Mouse (Mus musculus) spleen, postnatal 36 days (tissue): Measurements from ENCODE around the gene M1ap.

ENCODE experiments used
- DNase-seq, 2 experiments: peaks; one replicate each; pipeline ENCODE4 v3.0.0; 2022; ENCODE audit warnings: low spot score in 2 of 2, mixed read lengths in 1 of 2

Gene M1ap

GRCm38 (mm10) chr6:83033249-83034185 lies 86.8 kb downstream of the M1ap start, which contains the start of the genes Dok1 and Loxl3:
Gene Dok1, minus strand, starts transcription at chr6:83033471.
Gene Loxl3, plus strand, starts transcription at chr6:83034173.
- peak; percentile 64 to 72 for DNase-seq

- no peak for DNase-seq
Measured at GRCm38 (mm10) chr6:83034463-83035055, 87.9 kb downstream of the M1ap start.

DNA sequence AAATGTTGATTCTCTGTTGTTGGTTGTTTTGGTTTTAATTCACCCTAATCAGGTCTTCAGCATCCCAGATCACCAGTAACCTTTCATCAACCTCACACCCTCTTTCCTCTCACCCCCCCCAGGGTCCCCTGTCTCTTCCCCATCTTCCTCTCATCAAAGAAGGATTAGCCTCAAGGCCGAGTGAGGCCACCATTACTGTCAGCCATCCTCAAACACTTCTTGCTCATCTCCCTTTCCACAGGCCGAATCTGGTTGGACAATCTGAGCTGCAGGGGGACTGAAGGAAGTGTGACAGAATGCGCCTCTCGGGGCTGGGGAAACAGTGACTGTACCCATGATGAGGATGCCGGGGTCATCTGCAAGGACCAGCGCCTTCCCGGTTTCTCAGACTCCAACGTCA lies 90.5 kb downstream of the M1ap start:
- no peak for DNase-seq

DNA sequence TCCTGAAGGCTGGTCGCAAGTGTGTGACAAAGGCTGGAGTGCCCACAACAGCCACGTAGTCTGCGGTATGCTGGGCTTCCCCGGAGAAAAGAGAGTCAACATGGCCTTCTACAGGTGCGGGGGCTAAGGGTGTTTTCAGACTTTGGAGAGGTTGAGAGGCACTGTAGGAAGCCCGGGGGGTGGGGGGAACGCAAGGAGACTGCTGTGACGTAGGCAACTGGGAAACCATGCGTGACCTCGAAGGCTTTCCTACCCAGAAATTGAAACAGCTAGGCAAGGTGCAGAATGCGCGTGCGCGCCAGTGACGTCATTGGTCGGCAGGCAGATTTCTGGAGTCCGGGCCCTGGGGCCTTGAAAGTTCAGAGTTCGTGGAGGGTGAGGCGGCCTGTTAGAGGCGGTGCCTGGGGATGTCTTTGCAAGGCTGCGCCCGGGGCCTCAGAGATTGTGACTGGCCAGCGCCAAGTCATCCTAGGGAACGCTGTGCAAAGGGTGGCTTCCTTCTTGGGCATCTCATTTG lies 91.9 kb downstream of the M1ap start:
- peak; percentile 91 to 95 for DNase-seq

DNA sequence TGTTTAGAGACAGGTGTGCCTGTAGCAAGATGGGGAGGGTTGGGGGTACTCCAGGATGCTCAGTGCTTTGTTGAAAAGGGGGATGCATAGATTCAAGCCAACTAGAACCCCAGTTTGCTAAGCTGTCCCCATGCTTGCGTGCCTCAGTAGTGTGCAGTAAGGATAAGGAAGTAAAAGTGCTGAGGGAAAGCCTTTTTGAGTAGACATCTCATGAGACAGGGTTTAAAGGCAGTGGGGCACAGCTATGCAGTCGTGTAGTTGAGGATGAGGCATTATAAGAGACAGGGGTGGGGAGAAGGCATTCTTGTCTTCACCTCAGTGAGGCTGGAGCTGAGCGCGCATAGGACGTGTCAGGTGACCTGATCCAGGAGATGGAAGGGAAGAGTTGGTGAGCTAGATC lies 93.9 kb downstream of the M1ap start:
- DNase-seq = no peak

DNA sequence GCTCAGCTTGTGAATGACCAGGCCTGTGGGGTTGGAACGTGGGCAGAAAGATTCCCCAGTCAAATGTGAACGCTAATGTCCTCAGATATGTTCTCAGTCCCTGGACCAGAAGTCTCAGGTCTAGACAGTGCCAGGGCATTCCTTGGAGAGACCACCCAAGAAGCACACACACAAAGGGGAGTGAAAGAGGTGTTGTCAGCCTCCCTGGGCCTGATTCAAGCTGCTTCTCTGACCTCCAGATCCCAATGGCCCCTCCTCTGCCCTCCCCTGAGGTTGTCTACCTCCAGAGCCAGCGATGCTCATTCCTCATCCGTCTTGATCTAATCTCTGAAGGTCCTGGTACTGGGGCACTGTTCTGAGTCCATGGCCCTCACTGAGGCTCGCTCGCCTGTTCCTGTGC lies 96.9 kb downstream of the M1ap start:
- DNase-seq = no peak

- no peak for DNase-seq
Measured at GRCm38 (mm10) chr6:83043993-83044392, 97.3 kb downstream of the M1ap start.

GRCm38 (mm10) chr6:83044742-83045141 lies 98.0 kb downstream of the M1ap start:
- peak; percentile 37 to 46 for DNase-seq

DNA sequence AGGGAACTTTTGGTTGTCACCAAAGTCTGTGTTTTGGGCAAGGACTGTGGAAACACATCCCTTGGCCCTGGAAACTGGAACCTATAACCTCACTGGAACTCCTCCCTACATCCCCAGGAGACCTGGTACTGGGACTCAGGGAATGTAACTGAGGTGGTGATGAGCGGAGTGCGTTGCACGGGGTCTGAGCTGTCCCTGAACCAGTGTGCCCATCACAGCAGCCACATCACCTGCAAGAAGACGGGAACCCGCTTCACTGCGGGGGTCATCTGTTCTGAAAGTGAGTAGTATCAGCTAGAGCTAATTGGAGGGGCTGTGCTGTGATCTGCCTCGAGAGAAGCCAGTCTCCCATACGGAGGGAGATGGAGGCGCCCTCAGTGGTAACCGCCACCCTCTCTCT lies 102.7 kb downstream of the M1ap start:
- DNase-seq = no peak

DNA sequence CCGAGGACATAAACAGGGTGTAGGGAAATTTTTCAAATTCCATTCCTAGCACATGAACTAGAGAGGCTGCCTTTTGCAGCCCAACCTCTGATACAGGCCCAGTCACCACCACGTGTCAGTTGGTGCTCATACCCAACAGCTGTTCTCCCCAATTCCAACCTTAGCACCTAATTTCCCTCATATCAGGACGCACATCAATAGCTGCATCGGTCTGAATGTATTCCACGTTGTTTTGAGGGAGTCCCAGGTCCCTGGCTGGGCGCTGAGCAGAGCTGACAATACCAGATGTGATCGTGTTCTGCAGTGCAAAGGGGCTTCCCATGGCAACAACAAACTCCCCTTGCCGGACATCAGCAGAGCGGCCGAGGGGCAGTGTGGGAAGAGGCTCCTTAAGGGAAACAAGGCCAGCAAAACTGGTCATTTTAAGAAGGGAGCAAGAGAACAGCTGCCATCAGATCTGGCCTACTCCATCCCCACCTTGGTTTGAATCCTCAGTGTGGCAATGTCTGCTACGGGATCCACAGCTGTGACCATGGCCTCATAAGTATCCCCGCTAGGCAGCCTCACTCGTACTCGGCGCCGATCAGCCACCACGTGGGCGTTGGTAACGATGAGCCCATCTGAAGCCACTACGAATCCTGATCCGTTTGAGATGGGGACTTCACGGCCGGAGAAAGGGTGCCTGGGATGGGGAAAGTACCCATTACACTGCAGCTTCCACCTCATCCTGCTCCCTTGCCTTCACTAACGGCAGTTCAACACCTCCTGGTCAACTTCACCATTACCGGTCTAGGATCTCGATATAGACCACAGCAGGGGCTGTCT lies 106.6 kb downstream of the M1ap start:
- peak in 1 of 2 experiments; percentile 38 for DNase-seq

- DNase-seq = peak; percentile 98 to 99
Measured at GRCm38 (mm10) chr6:83054074-83054851, 107.6 kb downstream of the M1ap start, which contains the start of gene Aup1. Gene Aup1, plus strand, starts transcription at chr6:83054521.

GRCm38 (mm10) chr6:83054871-83055431 lies 108.2 kb downstream of the M1ap start, which contains the start of gene Htra2:
Gene Htra2, minus strand, starts transcription at chr6:83055273.
- DNase-seq = peak; percentile 42 to 57

DNA sequence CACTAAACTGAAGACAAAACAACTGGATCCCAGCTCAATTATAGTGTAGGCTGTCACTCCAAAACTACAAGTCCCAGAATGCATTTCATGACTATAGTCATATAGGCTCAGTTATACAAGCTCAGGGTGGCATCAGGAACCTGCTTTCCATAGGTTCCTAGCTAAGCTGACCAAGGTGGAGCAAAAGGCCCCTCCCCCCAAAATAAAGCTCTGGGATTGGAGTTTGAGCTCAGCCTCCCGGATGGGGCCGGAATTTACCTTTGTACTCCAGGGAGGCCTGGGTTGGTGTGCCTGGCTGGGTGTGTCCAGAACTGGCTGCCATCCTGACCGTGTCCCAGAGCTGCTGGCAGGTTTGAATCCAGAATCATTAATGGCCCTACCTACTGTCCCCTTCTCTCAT lies 111.1 kb downstream of the M1ap start, which contains the start of gene Dqx1:
Dqx1 (plus strand) TSS at position 55 of the 400 bp plus-strand sequence.
- no peak for DNase-seq

- DNase-seq = no peak
Measured at GRCm38 (mm10) chr6:83058725-83059124, 112.0 kb downstream of the M1ap start.

- peak in 1 of 2 experiments; percentile 28 for DNase-seq
Measured at GRCm38 (mm10) chr6:83065995-83066394, 119.3 kb downstream of the M1ap start.

GRCm38 (mm10) chr6:83066441-83066840 lies 119.7 kb downstream of the M1ap start:
- no peak for DNase-seq

DNA sequence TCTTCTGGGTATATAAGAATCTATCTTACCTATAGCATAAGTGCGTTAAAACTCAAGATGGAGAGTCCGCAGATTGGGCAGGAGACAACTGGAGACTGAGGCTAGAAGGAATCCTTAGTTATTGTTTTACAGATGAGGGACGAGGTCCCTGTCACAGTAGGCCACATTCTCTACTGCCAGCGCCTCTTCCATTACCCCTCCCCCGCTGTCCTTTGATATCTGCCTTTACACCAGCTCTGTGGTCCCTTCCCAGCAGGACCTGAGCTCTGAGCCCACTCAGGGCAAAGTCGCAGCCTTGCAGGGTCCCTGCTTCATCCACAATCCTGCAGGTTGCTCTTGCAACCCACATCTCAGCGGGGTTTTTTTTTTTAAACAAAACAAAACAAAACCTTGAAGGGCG lies 121.5 kb downstream of the M1ap start:
- DNase-seq = no peak

GRCm38 (mm10) chr6:83068706-83069487 lies 122.2 kb downstream of the M1ap start:
- no peak for DNase-seq

GRCm38 (mm10) chr6:83069488-83070246 lies 123.0 kb downstream of the M1ap start:
- DNase-seq = no peak

- no peak for DNase-seq
Measured at GRCm38 (mm10) chr6:83070247-83070310, 123.4 kb downstream of the M1ap start, which contains the start of gene Tlx2. Gene Tlx2, minus strand, starts transcription at chr6:83070293.
